Mouse (Mus musculus) gastrocnemius, postnatal 25 days (tissue): ENCODE results near the gene Olfr66. TPM values are rescaled to one million over a fixed set of nuclear protein-coding genes. Genes with fewer than 3 reads are reported as not detected.

Experiments used
- DNase-seq: peaks from one replicate; pipeline ENCODE4 v3.0.0; 2022
- long read RNA-seq, 2 experiments: library from polyadenylated mRNA; stranded (forward); transcript quantifications; one replicate each; pipeline ENCODE4 v2.0.0; 2021
- total RNA-seq, 2 experiments: library from RNA; stranded (reverse); gene quantifications; 1 replicate in 1 of 2; 2 replicates in 1 of 2; pipeline ENCODE4 v1.2.3; 2021

The Olfr66 gene
- total RNA-seq = not detected
- long read RNA-seq, experiment 1 = 0 reads
- long read RNA-seq, experiment 2 = 0 reads

- DNase-seq = no peak
These were observed at the start of gene Olfr66 for GRCm38 (mm10) chr7:103886152-103886551. TSS of gene Olfr66 (minus strand) at chr7:103886252.

GRCm38 (mm10) chr7:103934264-103934663 is 48.2 kb upstream of the Olfr66 start, which contains the start of gene Olfr632:
TSS of gene Olfr632 (plus strand) at chr7:103934347.
- DNase-seq = no peak

- DNase-seq = no peak
These were observed 42.5 kb upstream of the Olfr66 start, which contains the start of gene Olfr631 for GRCm38 (mm10) chr7:103928525-103928924. TSS of gene Olfr631 (plus strand) at chr7:103928825.

GRCm38 (mm10) chr7:103915338-103915737 is 29.3 kb upstream of the Olfr66 start:
- DNase-seq = no peak

GRCm38 (mm10) chr7:103912969-103913511 is 27.0 kb upstream of the Olfr66 start:
- DNase-seq = no peak

GRCm38 (mm10) chr7:103910047-103910446 is 24.0 kb upstream of the Olfr66 start:
- no peak for DNase-seq

GRCm38 (mm10) chr7:103903187-103903586 is 17.1 kb upstream of the Olfr66 start, which contains the start of gene Olfr65:
TSS of gene Olfr65 (plus strand) at chr7:103903487.
- no peak for DNase-seq

- no peak for DNase-seq
These were observed 8.3 kb upstream of the Olfr66 start, which contains the start of gene Olfr64 for GRCm38 (mm10) chr7:103894385-103894784. TSS of gene Olfr64 (minus strand) at chr7:103894485.

- DNase-seq = no peak
These were observed 9.0 kb downstream of the Olfr66 start for GRCm38 (mm10) chr7:103877093-103877492.

- no peak for DNase-seq
These were observed 11.6 kb downstream of the Olfr66 start for GRCm38 (mm10) chr7:103874451-103874850.

- DNase-seq = no peak
These were observed 13.0 kb downstream of the Olfr66 start for GRCm38 (mm10) chr7:103873064-103873463.

- DNase-seq = no peak
These were observed 15.4 kb downstream of the Olfr66 start for GRCm38 (mm10) chr7:103870667-103871066.

- DNase-seq = no peak
These were observed 20.3 kb downstream of the Olfr66 start for GRCm38 (mm10) chr7:103865716-103866115.

GRCm38 (mm10) chr7:103861531-103861930 is 24.5 kb downstream of the Olfr66 start:
- no peak for DNase-seq

GRCm38 (mm10) chr7:103860855-103861254 is 25.2 kb downstream of the Olfr66 start:
- no peak for DNase-seq

GRCm38 (mm10) chr7:103859076-103859475 is 27.0 kb downstream of the Olfr66 start:
- no peak for DNase-seq

- DNase-seq = no peak
These were observed 31.4 kb downstream of the Olfr66 start for GRCm38 (mm10) chr7:103854669-103855068.

GRCm38 (mm10) chr7:103853090-103853489 is 33.0 kb downstream of the Olfr66 start, which contains the start of gene Hbb-y:
TSS of gene Hbb-y (minus strand) at chr7:103853216.
- DNase-seq = no peak

GRCm38 (mm10) chr7:103844525-103845325 is 41.3 kb downstream of the Olfr66 start:
- no peak for DNase-seq

GRCm38 (mm10) chr7:103843034-103843433 is 43.0 kb downstream of the Olfr66 start, which contains the start of gene Hbb-bh1:
TSS of gene Hbb-bh1 (minus strand) at chr7:103843164.
- DNase-seq = no peak

GRCm38 (mm10) chr7:103840268-103840667 is 45.8 kb downstream of the Olfr66 start, which contains the start of gene Hbb-bh2:
TSS of gene Hbb-bh2 (minus strand) at chr7:103840520.
- DNase-seq = no peak
